Mouse (Mus musculus): ENCODE measurements around the gene Rapgef2. TPM values are rescaled to one million over a fixed set of nuclear protein-coding genes. Genes with fewer than 3 reads are reported as not detected.
"Not testable (repeated sequence)": the region's sequence is repeated elsewhere in the genome, so short reads cannot be mapped to it uniquely, and the experiment has no call there.

Rapgef2 gene
- total RNA-seq, 2 experiments from 2014 or later = 158 to 163 TPM

DNA sequence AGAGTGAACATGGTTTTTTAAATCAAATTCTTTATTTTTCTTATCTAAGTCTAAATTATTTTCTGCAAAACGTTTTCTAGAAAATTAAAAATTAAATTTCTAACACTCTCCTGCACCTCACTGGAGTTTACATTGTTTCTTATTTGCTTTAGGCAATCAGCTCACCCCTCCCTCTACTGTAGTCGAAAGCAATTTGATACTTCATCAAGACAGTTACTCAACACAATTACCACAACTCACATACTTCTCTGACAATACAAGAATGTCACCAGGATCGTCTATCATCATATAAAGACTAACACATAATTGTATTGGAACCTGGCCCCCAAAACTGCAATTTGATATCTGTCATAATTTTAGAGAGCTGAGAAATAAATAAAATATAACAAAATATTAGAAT is 51.8 kb downstream of the Rapgef2 start:
- DNase-seq (ENCODE audit: low spot score in 2 of 2) = no peak

- no peak for DNase-seq (ENCODE audit: low spot score in 2 of 2)
These were observed 52.6 kb downstream of the Rapgef2 start for GRCm38 (mm10) chr3:79233478-79234415.

- DNase-seq (ENCODE audit: low spot score in 2 of 2) = no peak
These were observed 55.6 kb downstream of the Rapgef2 start for GRCm38 (mm10) chr3:79230718-79231117.

- DNase-seq (ENCODE audit: low spot score in 2 of 2) = no peak
These were observed 56.8 kb downstream of the Rapgef2 start for GRCm38 (mm10) chr3:79229546-79229945.

- no peak for DNase-seq (ENCODE audit: low spot score in 2 of 2)
These were observed 58.0 kb downstream of the Rapgef2 start for GRCm38 (mm10) chr3:79228304-79228703.

DNA sequence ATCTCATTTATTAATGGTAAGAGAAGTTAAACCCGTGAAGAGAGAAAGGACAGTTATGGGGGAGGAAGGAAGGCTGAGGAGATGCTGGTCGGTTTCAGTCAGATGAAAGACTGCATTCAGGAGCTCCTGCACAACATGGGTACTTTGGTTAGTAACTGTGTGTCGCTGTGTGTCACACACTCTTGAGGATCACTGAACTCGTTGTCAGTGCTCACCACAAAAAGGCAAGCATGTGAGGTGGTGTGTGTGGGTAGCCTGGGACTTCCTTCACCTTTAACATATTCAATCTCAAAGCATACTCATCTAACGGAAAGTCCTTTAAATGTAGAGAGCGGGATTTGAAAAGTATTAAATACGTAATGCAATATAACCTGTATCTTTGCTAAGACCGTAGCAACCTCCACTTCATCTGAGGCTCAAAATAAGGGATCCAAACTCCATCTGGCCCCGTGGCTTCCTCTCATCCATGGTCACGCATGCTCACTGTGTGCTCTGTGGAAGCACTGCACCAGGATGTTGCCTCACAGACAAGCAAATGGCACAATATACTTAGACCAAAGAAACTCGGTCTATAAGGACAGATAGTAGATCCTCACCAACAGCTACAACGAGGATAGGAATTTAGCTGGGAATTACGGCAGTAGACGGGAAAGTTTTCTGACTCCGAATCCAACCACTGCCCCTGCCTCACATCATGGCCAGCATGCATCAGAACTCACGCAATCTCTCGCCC is 58.8 kb downstream of the Rapgef2 start:
- no peak for DNase-seq (ENCODE audit: low spot score in 2 of 2)

- DNase-seq (ENCODE audit: low spot score in 2 of 2) = not testable (repeated sequence)
These were observed 59.5 kb downstream of the Rapgef2 start for GRCm38 (mm10) chr3:79226807-79227206.

DNA sequence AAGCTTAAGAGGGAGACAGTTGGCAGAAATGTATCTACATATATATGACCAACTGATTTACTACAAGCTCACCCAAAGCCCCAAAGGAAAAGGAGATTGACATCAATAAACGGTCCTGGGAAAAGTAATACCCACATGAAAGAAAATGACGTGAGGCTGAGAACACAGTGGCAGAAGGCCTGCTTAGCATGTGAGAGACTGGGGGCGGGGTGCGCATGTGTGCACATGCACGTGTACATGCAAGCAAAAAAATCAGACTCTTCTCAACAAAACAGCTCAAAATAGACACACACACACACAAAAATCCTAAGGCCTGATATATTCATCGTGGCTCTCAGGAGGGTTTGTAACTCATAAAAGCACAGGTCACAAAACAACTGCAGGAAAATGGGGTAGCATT is 60.4 kb downstream of the Rapgef2 start:
- no peak for DNase-seq (ENCODE audit: low spot score in 2 of 2)

DNA sequence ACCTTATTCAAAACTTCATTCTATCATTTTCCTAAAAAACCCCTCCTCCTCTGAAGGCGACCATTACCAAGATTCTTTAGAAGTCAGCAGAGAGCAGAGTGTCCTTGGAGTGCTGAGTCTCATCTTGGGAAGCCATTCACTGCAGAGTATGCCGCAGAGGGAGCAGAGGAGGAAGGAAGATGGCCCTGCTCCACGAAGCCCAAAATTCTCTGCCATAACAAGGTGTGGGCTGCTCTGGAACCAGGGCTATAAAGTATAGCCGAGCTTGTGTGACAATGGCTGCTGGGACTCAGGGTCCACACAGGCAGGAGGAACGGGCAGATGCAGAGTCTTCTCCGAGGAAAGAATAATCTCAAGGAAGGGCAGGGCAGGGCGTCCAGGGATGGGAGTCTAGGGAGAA is 62.0 kb downstream of the Rapgef2 start:
- no peak for DNase-seq (ENCODE audit: low spot score in 2 of 2)

GRCm38 (mm10) chr3:79223281-79223680 is 63.0 kb downstream of the Rapgef2 start:
- DNase-seq (ENCODE audit: low spot score in 2 of 2) = no peak

GRCm38 (mm10) chr3:79222192-79222960 is 63.9 kb downstream of the Rapgef2 start:
- DNase-seq (ENCODE audit: low spot score in 2 of 2) = no peak

DNA sequence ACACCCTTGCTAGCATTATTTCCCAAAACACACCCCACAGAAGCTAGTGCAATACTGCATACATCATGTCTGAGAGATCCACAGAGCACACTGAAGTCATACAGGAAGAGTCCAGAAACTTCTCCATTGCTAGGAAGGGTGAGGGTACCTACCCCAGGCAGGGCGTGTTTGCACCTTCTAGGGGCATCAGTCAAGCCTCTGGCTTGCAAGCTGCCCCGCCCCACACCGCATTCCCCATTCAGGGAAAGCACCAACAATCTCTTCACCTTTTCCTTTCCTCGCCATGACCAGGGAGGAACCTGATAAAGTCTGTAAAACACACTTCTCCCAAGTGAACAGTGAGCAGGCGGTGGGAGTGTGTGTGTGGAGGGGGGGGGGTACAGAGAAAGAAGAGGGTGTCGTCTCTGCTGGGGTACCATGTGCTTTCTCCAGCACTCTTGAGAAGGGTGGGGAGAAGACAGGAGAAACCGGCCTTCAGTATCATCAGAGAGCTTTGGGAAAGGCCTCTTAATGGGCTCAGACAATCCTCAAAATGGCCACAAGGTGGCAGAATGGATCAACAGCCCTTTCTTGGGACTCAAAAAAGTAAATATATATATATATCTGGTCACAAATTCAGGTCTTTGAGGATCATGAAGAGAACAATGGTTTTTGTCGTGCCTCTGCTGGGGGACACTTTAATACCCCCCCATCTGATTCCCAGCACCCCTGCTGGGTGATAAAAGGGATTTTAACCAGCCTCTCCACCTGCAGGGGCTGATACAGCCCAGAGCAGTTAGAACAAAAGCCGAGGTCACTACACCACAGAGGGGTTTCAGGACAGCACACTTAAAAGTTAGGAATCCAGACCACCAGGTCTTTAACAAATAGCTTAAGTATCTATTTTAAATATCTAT is 64.8 kb downstream of the Rapgef2 start:
- peak in 1 of 2 experiments; percentile 82 for DNase-seq (ENCODE audit: low spot score in 2 of 2)

GRCm38 (mm10) chr3:79219144-79219930 is 67.0 kb downstream of the Rapgef2 start:
- no peak for DNase-seq (ENCODE audit: low spot score in 2 of 2)

DNA sequence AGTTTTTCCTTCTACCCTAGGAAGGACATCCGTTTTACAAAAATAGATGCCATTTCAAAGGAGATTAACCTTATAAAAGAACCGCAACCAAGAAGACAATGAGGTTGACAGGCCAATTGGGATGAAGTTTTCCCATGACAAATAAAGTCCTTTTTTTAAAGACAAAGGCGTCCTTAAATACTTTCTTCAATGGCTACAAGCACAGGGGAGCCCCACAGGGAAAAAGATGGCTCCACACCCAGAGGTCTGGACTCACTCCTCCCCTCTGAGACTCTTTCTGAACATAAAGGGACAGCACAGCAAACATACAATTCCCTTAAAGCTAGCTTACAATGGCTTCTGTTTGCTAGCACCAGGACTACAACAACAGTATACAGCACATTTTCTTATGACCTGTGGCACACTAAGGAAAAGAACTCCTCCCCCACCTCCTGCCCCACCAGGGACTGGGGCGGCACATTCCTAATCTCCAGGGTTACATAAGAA is 67.7 kb downstream of the Rapgef2 start:
- DNase-seq (ENCODE audit: low spot score in 2 of 2) = no peak

GRCm38 (mm10) chr3:79210243-79210642 is 76.1 kb downstream of the Rapgef2 start:
- DNase-seq (ENCODE audit: low spot score in 2 of 2) = no peak

DNA sequence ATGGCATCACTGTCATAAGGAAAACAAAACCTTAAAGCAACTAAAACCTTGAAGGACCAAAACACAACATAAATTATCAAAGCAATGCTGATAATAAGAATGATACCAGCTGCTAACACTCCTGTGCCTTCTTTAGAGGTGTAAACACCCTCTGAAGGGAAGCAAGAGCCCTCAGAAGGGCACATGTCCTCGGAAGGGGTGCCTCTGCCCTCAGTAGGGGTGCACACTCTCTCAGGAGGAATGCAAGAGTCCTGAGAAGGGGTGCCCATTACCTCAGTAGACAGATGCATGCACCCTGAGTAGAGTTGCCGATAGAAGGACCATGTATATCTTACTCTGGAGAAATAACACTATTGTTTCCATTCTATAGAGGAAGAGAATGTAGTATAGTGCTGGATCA is 79.1 kb downstream of the Rapgef2 start:
- DNase-seq (ENCODE audit: low spot score in 2 of 2) = no peak

DNA sequence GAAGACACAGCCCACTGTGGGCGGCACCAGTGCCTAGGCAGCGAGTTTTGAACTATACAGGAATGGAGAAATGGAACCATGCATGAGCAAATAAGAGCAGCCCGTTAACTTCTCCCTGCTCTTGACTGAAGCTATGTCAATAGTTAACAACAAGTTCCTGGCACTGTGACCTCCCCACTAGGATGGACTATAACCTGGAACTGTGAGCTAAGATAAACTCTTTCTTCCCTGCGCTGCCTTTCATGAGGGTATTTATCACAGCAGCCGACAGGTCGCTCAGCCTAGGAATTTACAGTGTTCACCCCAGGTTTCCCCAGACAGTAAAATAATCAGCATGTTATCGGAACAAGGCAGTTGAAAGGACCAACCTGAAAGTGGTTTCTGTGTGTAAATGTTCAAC is 79.8 kb downstream of the Rapgef2 start:
- DNase-seq (ENCODE audit: low spot score in 2 of 2) = no peak

DNA sequence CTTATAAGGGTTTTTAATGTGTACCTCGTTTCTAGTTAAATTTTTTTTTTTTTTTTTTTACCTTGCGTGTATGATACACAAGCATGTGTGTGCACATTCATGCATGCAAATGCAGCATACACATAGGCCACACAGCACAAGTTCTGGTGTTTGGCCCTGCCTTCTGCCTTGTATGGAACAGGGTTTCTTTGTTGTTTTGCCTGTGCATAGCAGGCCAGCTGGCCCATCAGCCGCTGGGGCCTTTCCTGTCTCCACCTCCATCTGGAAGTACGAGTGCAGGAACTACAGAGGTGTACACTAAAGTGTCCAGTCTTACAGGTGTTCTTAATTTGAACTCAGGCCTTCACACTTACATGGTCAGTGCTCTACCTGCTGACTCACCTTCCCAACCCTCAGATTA is 80.3 kb downstream of the Rapgef2 start:
- no peak for DNase-seq (ENCODE audit: low spot score in 2 of 2)

DNA sequence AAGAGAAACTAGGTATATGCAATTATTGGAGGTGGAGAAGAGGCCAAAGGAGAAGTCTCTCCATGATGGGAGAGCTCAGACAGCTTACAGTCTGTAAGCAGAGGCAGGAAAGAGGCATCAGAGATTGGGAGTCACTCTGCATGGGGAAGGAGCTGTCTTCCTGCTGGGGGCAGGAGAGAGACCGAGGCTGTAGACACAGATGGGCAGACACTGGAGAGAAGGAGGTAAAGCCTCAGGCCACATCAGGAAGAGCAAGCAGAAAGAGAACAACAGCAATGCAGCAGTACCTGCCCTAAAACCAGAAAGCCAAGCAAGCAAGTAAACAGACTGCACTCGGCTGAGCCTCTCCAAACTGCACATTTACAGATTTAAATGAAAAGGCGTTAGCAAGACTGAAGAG is 81.2 kb downstream of the Rapgef2 start:
- no peak for DNase-seq (ENCODE audit: low spot score in 2 of 2)

GRCm38 (mm10) chr3:79204261-79204660 is 82.1 kb downstream of the Rapgef2 start:
- DNase-seq (ENCODE audit: low spot score in 2 of 2) = no peak
